Mouse (Mus musculus) hematopoietic stem cell, adult 5-6 weeks (primary cell): ENCODE results near the gene Cend1. TPM values are rescaled to one million over a fixed set of nuclear protein-coding genes. Genes with fewer than 3 reads are reported as not detected.
A peak's percentile ranks its signal among the peaks of the same experiment; 100 is the strongest.

Experiments used
- ATAC-seq, 2 experiments: fragments of 125-278 bp in 1 of 2; replicated peaks in 1 of 2; 2 replicates each; pipeline ENCODE4 v1.8.0; 2016 to 2017; ENCODE audit warnings: inconsistent platforms in 2 of 2, mild to moderate bottlenecking in 2 of 2, moderate number of reproducible peaks in 2 of 2, low read depth in 1 of 2, moderate TSS enrichment in 1 of 2; ENCODE audit not compliant: low FRiP score in 2 of 2, poor library complexity in 2 of 2, severe bottlenecking in 2 of 2, insufficient read depth in 1 of 2, low TSS enrichment in 1 of 2
- total RNA-seq: library from RNA; stranded (forward); fragments of 172-1452, 232-1000 nt; gene quantifications from 2 replicates; pipeline ENCODE4 v1.2.3, GENCODE M21; 2017

The Cend1 gene
- total RNA-seq, 1 experiment from 2014 or later: not detected

DNA sequence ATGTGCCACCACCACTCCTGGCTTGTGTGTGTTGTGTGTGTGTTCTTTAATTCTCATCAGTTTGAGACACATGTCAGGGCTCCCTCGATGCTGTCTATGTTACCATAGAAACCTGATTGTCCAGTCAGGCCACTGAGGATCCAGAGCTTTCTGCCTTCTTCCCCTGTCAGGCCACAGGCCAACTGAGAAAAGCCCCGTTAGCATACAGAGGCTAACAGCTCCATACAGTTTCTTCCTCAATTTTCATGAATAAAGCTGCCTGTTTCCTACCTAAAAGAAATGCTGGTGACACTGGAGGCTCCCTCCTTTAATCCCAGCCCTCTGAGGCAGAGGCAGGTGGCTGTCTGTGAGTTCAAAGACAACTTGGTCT is 7.2 kb upstream of the Cend1 start:
- ATAC-seq: no peak

DNA sequence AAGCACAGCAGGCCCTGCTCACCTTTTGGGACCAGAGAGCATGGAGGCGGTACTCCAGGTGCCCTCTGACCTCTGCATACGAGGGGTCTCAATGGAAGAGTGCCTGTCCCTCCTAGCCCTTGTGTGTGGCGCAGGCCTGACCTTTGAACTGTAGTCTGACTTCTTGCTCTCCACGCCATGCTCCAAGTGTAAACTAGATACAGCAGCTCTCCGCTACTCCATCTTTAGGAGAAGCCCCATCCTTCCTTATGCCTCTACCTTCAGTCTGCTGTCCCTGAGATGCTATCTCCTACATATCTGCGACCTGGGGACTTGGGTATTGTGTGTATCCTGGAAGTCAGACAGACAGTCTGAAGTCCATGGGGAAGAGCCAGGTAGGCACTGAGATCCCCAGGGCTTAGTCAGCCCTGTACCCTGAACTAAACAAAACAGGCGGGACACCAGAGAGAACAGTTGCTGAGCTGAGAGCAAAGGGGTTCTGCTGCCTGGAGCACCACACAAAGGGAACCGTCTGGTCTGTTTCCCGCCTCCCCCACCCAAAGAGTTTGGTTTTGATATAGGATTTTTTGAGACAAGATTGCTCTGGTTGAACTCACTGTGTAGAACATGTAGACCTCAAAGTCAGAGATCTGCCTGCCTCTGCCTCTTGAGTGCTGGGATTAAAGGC is 6.7 kb upstream of the Cend1 start:
- no peak for ATAC-seq

DNA sequence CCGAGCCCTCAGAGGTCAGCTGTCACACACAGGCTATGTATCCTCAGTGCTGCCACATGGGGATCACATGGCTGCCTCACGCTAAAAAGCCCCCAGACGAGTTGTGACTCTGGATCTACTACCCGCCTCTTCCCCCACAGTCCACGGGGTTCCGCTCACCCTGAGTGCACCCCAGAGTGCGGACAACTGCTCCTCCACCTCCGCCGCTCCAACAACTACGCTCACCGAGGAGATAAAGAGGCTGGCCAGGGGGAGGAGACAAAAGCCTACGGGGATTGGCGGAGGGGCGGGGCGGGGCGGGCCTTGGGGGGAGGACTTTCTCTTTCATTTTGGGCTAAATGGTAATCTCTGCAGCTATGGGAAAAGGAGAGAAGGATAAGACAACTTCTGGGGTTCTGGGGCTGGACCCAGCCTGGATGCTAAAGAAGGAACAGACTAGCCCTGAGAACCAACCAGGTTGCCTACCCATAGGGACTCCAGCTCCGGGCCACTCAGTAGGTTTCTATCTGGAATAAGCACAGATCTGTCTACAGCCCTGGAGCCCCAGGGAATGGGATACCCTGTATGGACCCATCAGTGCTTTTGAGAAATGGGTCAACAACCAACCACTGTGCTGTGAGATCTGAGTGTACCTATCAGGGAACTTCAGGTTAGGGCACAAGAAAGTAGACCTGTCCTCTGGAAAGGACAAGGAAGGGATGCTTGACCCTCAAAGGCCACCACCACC is 6.0 kb upstream of the Cend1 start:
- peak; percentile 55 to 60 for ATAC-seq

DNA sequence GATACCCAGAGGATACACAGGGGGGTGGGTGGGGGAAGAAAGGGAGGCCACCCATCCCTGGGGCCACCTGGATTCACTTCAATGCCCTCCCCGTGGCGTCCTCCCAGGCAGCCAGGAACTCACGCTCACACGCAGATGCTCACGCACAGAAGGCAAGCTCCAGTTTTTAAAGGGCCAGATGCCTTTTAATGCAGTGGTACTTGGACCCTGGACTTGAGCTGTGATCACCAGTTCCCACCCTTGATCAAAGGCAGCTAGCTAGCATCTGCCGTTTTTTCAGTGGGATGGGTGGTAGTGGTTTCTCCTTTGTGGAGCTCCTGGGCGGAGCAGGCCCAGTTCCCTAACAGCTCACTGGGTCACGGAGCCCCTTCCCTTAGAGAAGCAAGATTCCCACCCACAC is 5.2 kb upstream of the Cend1 start:
- ATAC-seq: no peak

DNA sequence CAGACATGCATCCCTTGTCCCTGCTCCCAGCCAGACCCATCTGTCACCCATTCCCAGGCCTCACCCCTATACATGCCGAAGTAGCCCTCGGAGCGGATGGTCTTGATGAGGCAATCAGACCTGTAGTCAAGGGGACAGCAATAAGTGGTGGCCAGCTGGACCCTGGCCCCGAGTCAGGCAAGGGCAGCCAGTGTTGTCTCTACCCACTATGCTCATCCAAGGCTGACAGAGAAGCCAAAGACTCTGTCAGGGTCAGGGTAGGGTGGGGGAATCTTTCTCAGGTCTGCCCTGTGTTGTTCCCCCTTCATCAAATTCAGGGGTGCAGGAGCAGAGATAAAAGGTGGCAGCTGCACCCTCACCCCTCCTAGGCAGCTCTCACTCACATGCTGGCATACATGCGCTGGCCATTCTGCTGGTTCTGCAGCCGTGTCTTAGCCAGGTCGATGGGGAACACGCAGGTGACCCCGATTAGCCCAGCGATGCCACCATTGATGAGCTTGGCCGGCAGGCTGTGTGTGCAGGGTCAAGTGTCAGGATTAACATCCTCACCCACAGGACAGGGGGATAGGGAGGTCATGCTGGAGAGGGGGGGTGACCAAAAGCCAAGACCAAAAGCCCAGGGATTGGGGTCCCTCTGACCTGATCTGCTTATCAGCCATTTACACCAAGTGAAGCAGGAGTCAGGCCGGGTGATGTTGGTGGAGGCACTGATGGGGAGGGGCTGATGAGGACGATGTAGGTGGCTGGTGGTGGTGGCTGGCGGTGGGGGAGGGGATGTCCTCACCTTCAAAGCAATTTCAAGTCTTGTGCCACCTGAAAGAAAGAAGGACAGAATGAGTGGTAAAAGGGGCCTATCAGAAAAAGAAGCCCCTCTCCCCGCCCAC is 4.5 kb upstream of the Cend1 start:
- no peak for ATAC-seq

DNA sequence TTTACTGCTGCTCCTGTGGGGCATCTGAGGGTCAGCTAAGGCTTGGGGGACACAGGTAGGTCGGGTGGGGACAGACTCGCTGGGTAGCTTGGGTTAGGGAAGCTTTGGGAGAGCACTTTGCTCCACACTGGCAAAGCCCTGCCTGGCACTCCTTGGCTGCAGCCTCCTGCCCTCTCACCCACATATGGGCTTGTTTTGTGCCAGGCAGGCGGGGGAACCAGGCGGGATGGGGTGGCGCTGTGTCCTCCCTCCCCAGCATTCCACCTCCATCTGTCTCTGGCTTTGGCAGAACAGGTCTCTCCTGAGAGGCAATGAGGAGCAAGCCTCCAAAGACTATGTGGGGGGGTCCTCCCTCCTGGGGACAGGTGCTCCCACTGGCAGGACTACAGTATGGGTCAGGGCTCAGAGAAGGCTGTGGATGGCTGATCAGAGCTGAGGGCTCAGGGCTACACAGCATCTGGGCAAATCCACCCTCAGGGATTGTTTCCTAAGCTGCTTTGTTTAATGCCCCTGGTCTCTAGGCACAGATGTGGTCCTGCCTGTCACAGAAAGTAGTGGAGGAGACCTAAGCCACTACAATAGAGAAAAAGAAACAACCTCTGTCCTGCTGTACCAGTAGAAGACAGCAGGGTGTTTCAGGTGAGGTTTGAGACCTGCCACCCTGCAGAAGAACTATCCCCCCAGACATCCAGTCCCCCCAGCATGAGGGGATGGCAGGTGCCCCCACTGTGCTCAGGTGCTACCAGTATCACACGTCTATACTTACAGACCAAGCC is 3.6 kb upstream of the Cend1 start:
- ATAC-seq: no peak

DNA sequence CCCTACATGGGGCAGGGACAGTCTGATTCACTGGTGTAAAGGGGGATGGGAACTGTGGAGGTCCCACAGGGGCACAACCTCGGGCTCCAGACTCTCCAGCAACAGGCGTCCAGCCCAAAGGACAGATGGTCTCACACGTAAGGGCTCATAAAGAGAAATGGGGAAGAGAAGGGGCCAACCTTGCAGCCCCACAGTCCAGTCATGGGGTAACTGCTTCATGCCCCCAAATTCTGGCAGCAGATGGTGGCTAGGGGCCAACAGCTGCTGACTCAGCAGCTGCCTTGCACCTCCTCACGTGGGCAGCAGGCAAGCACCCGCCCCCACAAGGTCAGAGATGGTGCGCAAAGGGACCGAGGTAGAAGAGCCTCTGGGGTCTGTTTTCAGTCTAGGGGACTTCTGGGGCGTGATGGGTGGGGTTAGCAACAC is 2.9 kb upstream of the Cend1 start:
- peak in 1 of 2 experiments; percentile 33; a peak in 2 of 4 replicates for ATAC-seq

DNA sequence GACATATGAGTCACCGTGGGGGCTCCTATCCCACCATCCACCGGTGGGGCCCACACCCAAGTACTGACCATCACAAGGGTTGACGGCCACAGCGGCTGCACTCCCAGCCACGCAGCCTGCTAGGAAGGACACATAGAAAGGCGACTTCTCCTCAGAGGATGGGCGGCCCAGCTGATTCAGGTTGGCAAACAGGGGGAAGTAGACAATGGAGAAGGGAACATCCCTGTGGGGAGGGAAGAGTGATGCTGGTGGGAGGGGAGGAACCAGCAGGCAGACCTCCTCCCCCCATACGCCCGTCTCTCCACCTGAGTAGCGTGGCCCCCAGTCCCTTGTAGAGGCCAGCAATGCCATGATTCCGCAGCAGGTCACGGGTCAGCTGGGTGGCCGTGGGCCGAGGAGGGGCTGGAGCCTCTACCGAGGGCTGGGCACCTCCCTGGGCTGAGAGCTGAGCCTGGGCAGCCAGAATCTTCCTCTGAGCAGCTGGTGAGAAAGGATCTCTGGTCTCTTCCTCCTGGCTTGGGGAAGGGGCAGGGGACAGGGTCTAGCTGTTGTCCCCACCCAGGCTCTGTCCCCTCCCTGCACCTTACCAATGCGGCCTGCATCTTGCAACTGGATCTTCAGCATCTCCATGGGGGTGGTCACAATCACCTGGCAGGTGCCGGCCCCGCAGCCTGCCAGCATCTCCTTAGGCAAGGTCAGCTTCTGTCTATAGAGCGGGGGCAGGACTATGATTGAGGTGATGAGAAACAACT is 2.3 kb upstream of the Cend1 start:
- ATAC-seq: no peak

DNA sequence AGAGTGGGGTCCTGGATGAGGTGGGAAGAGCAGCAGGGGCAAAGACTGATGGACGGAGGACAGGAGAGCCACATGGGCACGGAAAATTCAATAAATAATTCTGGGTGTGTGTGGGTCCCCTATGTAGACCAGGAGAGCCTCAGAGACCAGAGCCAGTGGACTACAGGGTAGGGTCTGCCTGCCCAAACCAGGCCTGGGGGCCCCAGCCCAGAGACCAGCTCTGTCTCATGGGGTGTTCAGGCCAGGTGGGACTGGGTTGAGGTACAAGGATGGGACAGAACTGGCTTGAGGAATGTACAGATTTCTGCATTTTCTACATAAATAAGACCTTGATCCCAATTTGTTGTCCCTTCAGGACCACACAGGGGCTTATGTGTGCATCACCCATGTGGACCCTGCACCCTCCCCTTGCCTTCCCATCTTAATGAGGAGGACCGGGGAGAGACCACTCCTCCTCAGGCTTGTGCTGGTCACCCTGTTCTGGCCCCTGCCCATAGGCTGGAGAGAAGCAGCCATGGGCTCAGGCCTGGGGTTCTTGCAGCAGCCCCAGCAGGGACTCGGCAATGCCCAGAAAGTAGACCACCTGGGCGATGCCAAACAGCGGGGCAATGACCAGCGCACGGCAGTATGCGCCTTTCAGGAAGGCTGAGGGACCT is 1.4 kb upstream of the Cend1 start:
- no peak for ATAC-seq

DNA sequence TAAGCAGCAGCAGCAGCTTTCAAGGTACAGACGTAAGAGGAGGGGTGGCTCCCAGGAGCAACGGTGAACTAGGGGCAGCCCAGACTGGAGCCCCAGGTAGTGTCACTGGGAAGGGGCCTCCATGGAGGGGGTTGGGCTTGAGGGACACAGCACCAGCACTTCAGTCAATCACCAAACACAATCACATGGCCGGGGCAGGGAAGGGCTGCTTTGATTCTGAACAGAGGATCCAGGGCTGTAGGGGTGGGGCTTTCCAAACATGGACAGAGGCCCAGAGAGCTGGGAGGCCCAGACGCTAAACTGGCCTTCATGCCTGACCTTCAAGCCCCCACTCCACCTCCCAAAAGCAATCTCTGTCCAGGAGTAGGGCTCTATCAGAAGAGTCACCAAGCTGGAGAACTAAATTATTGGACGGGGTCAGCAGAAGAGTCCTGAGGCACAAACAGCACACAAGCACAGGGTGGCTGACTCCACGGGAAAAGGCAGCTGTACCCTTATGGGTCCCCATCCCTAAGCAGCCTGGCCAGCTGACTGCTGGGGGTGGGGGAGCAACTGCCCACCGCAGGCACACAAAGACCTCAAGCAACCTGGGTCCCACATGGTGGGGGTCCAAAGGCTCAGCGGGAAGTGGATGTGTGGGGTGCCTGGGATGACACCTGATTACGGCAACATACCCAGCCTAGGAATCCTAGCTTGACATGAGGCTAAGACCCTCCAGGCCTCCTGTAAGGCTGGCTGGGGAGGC is 721 bp upstream of the Cend1 start:
- ATAC-seq: no peak

DNA sequence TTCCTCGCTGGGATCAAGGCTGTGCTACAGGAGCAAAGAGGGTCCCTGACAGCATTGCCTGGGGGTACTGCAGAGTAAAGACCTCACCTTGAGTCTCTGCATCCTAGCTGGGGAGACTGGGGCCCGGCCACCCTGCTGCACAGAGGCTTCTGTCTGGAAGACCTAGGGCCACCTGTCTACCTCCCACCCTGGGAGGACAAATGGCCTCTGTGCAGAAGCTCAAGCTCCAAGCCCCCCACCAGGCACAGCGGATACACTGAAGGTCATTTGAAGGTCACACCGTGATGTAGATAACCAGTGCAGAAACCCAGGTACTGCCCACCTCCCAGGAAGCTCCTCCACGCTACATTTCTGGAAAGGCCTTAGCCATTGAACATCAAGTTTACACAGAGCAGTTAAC is 590 bp downstream of the Cend1 start:
- no peak for ATAC-seq

DNA sequence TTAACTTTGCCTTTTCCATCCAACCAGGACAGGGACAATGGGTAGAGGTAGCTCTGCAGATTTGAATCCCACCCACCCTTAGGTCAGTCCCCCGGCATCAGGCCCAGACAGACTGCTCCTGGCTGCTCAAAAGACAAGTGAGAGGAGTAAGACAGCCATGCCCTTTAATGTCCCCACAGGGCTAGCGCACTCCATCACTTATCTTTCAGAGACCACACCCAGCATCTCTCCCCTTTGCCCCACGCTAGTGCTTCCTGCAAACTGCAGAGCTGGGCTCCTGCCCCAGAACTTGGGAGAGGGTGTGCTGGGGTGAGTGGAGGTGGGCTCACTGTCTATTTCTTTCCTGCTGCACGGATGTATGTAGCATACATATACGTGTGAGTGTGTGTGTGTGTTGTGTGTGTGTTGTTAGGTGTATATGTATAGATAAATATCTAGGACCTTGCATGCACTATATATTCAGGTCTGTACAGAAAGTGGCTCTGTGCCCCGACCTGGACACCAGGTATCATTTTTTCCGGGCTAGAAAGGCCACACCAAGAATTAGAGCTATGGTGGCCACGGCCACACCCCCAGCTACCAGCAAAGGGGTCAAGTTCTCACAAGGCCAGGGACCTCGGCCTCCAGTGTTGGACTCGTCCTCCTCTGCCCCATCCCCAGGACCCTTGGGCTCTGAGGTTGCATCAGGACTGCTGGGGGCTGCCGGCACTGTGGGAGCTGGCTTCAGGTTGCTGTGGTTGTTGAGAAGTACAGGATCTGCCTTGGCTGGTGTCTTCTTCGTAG is 2.2 kb downstream of the Cend1 start:
- ATAC-seq: no peak

DNA sequence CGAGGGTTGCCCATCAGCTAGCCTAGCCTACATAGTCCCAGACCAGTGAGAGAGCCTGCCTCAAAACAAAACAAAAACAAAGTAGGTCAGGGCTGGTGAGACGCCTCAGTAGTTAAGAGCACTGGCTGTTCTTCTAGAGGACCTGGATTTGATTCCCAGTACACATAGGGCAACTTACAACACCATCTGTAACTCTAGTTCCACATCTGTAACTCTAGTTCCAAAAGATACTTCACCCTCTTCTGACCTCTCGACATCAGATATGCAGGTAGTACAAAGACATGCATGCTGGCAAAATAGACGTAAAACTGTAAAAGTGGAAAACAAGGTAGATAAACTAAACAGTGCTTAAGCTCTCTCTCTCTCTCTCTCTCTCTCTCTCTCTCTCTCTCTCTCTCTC is 5.5 kb downstream of the Cend1 start:
- ATAC-seq: no peak

DNA sequence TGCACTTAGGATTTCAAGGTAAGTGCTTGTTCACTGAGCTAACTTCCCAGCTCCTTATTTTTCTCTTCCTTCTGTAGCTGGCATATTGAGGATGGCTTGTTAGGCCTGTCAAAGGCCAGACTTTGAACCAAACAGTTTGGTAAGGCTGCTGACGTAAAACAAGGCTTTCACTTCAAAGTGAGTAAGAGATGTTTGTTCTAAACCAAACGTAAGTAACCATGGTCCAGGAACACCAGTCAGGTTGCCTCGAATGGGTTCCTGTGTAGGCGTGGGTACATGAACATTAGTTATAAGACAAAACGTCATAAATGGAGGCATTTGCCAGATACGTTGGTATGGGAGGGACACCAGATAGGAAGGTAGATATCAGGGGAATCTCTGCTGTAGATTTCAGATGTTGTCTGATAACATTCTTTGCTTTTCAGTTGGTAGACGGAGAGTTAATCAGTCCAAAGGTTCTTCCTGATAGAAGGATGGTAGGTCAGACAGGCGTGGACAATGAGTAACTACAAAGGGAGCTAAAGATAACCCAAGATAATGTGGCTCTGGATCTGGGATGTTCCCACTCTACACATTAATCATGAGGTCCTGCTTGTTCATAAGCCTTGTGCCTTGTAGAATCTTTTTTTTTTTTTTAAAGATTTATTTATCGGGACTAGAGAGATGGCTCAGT is 9.1 kb downstream of the Cend1 start:
- ATAC-seq: no peak

DNA sequence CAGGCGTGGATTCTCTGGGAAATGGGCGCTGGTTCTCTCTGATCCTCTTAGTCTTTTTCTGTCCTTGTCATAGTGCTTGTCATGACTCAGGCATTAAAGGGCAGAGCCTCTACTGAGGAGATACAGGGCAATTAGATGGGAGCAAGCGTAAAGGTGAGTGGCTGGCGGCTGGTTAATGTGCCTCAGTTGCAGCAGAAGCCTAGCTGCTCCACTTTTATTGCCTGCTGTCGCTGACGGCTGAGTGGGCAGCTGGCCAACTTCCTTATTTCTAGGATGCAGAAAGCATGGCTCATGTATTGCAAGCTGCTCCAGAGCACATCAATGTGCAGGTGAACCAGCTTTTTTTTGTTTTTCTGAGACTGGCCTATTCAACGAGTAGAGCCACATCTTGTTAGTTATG is 10.3 kb downstream of the Cend1 start:
- ATAC-seq: peak in 1 of 2 experiments; percentile 57; a peak in 1 of 4 replicates
